Mouse (Mus musculus): Measurements from ENCODE around the gene Plxna1.

DNA sequence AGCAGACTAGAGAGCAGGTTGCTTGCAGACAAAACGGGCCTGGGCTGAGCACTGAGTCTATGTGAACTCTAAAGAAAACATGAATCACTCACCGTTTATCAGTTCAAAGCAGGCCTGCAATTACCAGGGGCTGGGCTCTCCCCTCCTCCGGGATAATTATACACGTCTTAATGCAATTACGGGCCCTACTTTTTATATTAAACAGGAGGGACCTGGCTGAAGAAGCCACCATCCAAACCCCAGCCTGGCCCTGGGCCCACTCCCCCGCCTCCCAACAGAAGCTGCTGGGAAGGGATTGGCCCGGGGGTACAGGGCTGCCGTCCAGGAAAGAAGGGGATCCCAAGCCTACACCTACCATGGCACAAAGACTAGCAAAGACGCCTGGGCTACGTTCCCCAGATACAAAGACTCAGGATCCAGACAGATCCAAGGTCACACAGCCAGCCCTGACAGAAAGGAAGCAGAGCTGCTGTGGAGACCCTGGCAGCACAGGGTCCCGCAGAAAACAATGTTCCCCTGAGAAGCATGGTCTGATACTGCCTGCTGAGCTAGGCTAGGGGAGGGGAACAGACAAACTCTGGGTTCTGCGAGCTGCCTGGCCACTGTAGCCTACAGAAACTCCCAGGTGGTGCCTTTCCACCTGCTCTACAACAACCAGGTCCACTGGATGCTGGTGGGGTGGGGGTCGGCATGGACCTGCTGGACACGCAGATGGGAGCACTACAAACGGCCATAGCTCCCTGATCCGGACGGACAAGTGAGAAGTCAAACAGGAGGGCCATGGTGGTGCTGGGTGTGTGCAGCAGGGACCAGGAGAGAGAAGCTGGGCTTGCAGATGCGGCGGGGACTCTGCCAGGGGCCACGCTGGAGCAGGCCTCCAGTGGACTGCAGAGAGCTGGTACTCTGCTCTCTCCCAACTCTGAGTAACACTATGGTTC, 2.4 kb downstream of the Plxna1 start:
- TF ChIP-seq CTCF (IDR thresholded peaks at IDR 0.05; ENCODE audit: control insufficient read depth, insufficient read depth, insufficient replicate concordance, low read depth, low read length) (no peak), POLR2A (IDR thresholded peaks at IDR 0.05; ENCODE audit: control insufficient read depth, low read depth, low read length) (no peak)
